Mouse (Mus musculus) right cerebral cortex, adult 2 months (tissue): ENCODE measurements at regions not wholly inside any gene's neighbourhood (a gene's known extent, or its start where the extent isn't known, plus 50 kb on each side); places are given as distances from the start of the nearest gene placed in this dataset.

Experiments used
- DNase-seq, 2 experiments: peaks; one replicate each; pipeline ENCODE4 v3.0.0; 2021 to 2022; ENCODE audit warnings: low spot score in 2 of 2

GRCm38 (mm10) chr2:128334757-128335500 lies 209.1 kb downstream of the Bcl2l11 start:
- no peak for DNase-seq

- DNase-seq, result no peak
These were observed 211.4 kb downstream of the Bcl2l11 start for GRCm38 (mm10) chr2:128337192-128337591.

- DNase-seq, result no peak
These were observed 212.0 kb downstream of the Bcl2l11 start for GRCm38 (mm10) chr2:128337791-128338190.

GRCm38 (mm10) chr2:128338474-128338873 lies 212.6 kb downstream of the Bcl2l11 start:
- no peak for DNase-seq

- DNase-seq, result no peak
These were observed 213.3 kb downstream of the Bcl2l11 start for GRCm38 (mm10) chr2:128339061-128339642.

GRCm38 (mm10) chr2:128339643-128340487 lies 214.0 kb downstream of the Bcl2l11 start:
- no peak for DNase-seq

GRCm38 (mm10) chr2:128340631-128341240 lies 214.9 kb downstream of the Bcl2l11 start:
- DNase-seq, result no peak

DNA sequence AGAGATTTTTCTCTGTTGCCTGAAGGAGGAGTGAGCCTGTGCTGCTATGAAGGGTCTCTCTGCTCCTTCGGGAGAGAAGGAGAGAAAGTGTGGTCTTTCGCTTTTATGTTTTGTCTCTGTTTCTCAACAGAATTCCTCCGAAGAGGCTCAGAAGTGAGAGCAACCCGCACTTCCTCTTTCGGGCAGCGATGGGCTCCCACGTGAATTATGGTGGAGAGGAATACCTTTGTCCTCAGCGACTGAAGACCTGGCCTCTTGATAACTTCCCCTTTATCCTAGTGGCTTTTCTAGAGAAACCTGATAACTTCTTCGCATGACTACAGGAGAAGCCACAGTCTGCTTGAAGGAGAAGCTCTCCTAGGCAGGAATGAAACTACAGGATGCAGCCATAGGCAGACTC lies 216.4 kb downstream of the Bcl2l11 start:
- no peak for DNase-seq

DNA sequence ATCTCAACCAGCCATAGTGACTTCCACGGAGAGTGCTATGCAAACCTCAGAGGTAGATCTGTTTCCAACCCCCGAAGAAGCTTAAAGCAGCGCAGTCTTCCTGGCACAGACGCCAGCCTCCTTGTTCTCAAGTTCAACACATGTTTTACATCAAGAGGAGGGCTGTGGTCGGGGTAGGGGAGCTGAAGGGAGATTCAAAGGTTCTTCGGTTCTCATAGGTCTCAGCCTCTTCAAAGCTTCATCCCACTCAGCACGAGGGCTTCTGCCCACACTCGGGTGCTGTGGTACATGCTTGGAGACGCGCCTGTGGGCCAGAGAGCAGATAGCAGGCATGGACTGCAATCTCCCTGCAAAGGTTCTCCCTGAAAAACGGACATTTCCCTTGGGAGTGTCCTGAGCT lies 219.7 kb downstream of the Bcl2l11 start:
- no peak for DNase-seq

DNA sequence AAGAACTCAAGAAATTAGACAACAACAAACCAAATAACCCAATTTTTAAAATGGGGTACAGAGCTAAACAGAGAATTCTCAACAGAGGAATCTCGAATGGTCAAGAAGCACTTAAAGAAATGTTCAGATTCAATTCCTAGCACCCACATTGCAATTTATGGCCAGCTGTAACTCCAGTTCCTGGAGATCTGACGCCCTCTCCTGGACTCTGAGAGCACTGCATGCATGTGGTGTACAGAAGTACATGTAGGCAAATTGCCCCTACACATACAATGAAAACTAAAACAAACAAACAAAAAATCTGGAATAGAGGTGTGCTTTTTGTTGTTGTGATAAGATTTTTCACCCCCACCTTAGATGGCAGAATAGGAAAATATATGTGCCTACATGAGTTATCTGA lies 222.7 kb downstream of the Bcl2l11 start:
- no peak for DNase-seq

GRCm38 (mm10) chr2:128351405-128351804 lies 225.6 kb downstream of the Bcl2l11 start:
- no peak for DNase-seq

DNA sequence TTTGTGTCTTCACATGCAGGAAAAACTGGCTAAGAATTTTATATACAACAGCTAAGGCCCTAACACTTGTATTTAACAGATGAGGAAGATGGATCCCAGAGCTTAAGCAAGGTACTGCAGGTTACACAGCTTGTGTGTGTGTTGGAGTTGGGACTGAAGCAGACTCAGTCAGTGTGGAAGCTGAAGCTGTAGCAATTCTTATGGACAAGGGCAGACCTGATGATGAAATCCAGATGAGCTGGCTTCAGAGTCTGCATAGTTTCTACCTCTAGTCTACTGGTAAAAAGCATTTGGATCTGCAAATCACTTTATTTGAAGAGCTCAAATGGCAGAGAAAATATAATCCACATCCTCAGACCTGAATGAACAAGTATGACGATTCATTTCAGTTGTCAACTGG lies 226.7 kb downstream of the Bcl2l11 start:
- no peak for DNase-seq

GRCm38 (mm10) chr2:128353457-128353856 lies 227.6 kb downstream of the Bcl2l11 start:
- no peak for DNase-seq

GRCm38 (mm10) chr2:128356326-128356725 lies 230.5 kb downstream of the Bcl2l11 start:
- no peak for DNase-seq

GRCm38 (mm10) chr2:128359106-128359505 lies 231.9 kb upstream of the Spdye4c start:
- DNase-seq, result no peak

DNA sequence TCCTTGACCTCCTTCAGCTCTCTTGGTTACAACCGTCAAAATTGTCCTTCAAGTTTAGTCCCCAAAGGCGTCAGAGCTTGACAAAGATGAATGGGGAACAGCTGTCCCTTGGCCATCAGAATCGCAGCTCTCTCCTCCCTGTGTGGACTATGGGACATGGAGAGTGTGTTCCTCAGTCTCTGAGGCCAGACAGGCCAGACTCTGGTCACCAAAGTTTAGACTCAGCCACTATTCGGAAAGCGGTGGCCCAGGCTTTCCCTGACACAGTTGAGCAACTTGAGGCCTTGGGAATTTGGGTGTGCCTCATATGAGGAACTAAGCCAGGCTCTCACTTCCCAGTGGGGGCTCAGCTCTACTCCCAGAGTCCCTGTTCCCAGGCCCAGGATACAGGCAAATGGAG lies 230.5 kb upstream of the Spdye4c start:
- no peak for DNase-seq

DNA sequence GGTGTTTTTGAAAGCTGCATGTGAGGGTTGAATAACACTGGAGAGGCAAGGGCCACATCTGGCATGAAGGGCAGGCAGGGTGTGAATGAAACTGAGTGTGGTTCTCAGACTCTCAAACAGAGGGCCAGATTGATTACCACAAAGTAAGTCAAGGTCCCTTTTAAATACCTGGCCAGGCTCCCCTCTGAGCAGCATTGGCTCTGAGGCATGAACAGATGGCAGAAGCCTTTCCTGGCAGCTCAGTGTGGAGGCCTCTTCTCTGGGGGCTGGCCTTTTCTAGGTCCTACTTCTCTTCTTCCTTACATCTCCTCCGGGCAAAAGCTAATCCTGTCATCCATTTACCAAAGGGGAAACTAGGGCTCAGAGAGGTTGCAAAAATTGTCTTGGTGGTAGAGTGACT lies 229.6 kb upstream of the Spdye4c start:
- no peak for DNase-seq

GRCm38 (mm10) chr2:128364161-128364560 lies 226.8 kb upstream of the Spdye4c start:
- no peak for DNase-seq

GRCm38 (mm10) chr2:128365004-128365403 lies 226.0 kb upstream of the Spdye4c start:
- no peak for DNase-seq

- no peak for DNase-seq
These were observed 225.2 kb upstream of the Spdye4c start for GRCm38 (mm10) chr2:128365775-128366174.

DNA sequence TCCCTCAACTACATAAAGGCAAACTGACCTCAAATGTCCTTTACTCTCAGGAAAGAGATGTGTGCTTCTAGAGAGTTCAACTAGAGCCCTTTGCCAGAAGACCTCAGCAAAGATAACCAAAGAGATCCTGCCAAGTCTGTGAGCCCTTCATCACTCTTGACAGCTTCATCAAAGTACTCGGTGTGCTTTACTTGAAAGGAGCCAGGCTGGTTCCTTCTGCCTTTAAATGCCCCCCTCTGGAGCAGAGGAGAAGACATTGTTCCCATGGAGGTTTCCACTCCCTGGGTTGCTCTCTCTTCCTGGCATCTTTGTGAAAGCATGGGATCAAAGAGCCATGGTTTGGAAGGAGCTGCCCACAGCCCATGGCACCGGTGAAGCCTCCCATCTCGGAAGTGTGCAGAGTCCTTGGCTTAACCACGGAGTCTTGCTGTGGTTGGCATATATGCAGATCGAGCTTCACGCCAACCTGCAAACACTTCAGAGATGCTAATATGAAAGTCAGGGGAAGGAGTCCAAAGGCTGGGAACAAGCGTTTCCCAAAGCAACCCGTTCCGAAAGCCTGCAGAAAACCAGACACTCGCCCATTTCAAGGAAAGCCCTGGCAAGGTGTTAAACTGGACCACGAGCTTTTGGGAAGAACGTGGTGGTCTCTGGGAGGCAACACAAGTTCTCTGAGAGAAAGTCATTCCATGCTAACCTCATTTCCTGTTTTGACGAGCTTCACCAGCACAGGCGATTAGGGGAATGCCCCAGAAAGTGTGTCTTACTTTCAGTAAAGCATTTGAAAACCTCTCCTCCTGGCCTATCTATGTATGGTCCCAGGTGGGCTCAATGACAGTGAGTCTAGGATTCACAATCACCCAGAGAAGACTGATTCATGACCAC lies 223.5 kb upstream of the Spdye4c start:
- no peak for DNase-seq
